Mouse (Mus musculus) cerebellum, adult 2 months (tissue): ENCODE data around the gene Shf. TPM values are rescaled to one million over a fixed set of nuclear protein-coding genes. Genes with fewer than 3 reads are reported as not detected.

Source experiments
- DNase-seq, 2 experiments: peaks; one replicate each; pipeline ENCODE4 v3.0.0; 2021
- H3K27ac ChIP-seq: fragments of 200-500 bp; 2 replicates; pipeline ENCODE4 v1.5.1; 2012; ENCODE audit warnings: low read length, control low read depth, inconsistent platforms; ENCODE audit not compliant: insufficient read depth
- H3K27me3 ChIP-seq: fragments of 200-500 bp; 2 replicates; pipeline ENCODE4 v1.6.1; 2012; ENCODE audit warnings: inconsistent platforms, mild to moderate bottlenecking, low read length, moderate library complexity; ENCODE audit not compliant: control insufficient read depth, insufficient read depth
- H3K4me1 ChIP-seq: fragments of 200-500 bp; 2 replicates; pipeline ENCODE4 v1.6.1; 2011; ENCODE audit warnings: low read length; ENCODE audit not compliant: control insufficient read depth, insufficient read depth
- H3K4me3 ChIP-seq: fragments of 200-500 bp; replicated peaks from 2 replicates; pipeline ENCODE3; 2011; ENCODE audit warnings: mild to moderate bottlenecking, low read depth, low read length, control low read depth; ENCODE audit not compliant: insufficient read depth
- CTCF ChIP-seq: fragments of 200-500 bp; IDR thresholded peaks from 2 replicates; pipeline ENCODE4 v1.5.1; 2011; ENCODE audit warnings: low read depth, mild to moderate bottlenecking, control low read depth, low read length, moderate library complexity, borderline replicate concordance; ENCODE audit not compliant: insufficient read depth
- POLR2A ChIP-seq: fragments of 200-500 bp; IDR thresholded peaks from 2 replicates; pipeline ENCODE4 v1.6.1; 2011; ENCODE audit warnings: low read length, control low read depth, borderline replicate concordance; ENCODE audit not compliant: insufficient read depth
- WGBS: fragments of 180-500 bp; shearing (Covaris S2); methylation state at CpG from one replicate; pipeline ENCODE4 v1.1.7; 2018; 5-methylcytosine and 5-hydroxymethylcytosine counted together
- polyA plus RNA-seq: library from polyadenylated mRNA; depleted of rRNA; stranded (reverse); fragments of >200 nt; gene quantifications from 2 replicates; pipeline ENCODE4 v1.2.3, GENCODE M21; 2012

The Shf gene
- polyA plus RNA-seq, 1 experiment, result 344 TPM

DNA sequence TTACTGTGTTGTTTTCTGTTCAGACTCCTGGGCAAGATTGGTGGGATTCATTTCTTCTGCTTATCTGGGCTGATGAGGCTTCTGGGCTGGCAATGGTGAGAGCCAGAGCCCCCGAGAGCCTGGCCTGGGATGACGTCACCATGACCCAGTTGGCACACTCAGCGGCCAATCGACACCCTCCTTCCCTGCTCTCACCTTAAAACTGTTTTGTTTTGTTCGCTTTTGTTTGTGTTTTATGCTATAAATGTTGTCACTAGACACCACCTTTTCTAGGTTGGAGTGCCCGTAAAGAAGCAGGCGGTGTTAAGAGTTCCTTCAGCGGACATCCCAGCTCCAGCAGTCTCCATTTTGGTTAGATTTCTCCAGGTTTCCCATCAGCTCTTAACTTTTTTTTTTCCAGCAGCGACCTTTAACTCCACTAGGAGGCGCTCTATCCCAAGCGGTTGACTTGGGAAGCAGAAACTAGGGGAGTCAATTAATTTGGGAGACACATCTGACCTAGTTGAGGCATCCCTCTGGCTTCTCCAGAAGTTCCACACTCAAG, 11.9 kb upstream of the Shf start:
- Histone ChIP-seq H3K27me3 (no peaks in the 10 kb centered on the region), H3K4me3 (peak overlapping the region; percentile 57), H3K27ac (no peak overlapping the region; the same call in 1 of the 2 replicates), H3K4me1 (peaks cover 6% of the 10 kb centered on the region; the same call in 1 of the 2 replicates)
- peak; percentile 56; the same call in 1 of the 2 replicates for TF ChIP-seq CTCF
- no peak for TF ChIP-seq POLR2A
- 5% methylated on average over 11 of the region's 11 CpGs for WGBS
- peak; percentile 75 for DNase-seq

DNA sequence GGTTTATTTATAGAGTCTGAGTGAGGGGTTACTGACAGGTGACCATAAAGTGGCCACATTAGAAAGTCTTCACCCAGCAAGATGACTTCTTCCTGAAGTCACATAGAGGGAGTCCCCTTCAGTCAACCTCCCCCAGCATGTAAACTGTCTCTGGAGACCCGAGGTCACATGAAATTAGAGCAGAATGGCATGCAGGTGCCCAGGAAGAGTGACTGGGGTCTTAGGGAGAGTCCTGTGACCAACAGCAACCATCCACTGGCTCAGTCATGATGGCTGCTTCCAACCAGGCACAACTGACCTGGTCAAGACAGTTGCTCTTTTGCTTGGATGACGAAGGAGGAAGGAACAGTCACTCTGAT, 10.3 kb upstream of the Shf start:
- TF ChIP-seq POLR2A (no peak), CTCF (no peak)
- no peak overlapping the region for H3K27ac ChIP-seq

DNA sequence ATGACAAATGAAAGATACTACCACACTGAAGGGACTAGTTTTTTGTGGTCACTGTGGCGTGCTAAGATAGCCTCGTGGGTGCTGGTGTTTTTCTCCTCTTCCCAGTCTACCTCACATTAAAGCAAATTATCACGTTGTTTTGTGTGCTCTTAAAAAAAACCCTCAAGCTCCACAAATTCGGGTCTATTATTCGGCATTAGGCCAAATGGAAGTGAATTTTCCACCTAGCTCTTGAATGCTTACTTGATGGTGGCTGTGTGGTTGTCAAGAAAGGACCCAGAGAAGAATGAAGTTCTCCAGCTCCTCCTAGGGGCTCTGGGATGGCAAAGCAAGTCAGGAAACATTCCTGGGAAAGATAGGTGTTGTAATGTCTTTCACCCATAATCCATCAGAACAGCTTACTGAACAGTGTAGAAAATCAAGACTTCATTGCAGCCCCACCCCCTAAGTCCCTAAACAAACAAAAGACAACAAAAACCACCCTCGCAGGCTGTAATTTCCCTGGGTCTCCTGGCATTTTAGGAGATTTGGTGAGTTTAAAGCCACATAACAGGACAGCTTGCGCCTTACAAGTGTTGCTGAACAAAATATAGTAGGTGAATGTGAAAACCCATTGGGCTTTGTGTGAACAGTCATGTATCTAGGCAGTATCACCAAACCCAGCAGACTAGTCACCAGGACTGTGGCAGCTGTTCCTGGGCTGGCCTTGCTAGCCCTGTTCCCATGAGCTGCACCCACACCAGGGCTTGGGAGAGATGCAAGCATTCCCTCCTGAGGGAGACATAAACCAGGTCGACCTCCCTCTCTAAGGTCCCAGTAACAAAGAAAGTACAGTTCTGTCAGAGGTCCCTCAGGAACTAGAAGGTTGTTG, 9.7 kb upstream of the Shf start:
- TF ChIP-seq POLR2A (no peak), CTCF (peak; percentile 48; the same call in 1 of the 2 replicates)
- Histone ChIP-seq H3K4me1 (peaks cover 6% of the 10 kb centered on the region; the same call in 1 of the 2 replicates), H3K27me3 (no peaks in the 10 kb centered on the region), H3K4me3 (no peak overlapping the region), H3K27ac (no peak overlapping the region)
- 27% methylated on average over 8 of the region's 8 CpGs for WGBS
- peak; percentile 49 to 75 for DNase-seq

More for the DNA sequence above, 10.3 kb upstream of the Shf start:
- 64% methylated on average over 2 of the region's 2 CpGs for WGBS
- H3K27me3 ChIP-seq, result no peaks in the 10 kb centered on the region
- peak in 1 of 2 experiments; percentile 5 for DNase-seq
- peaks cover 6% of the 10 kb centered on the region; the same call in 1 of the 2 replicates for H3K4me1 ChIP-seq
- H3K4me3 ChIP-seq, result no peak overlapping the region

DNA sequence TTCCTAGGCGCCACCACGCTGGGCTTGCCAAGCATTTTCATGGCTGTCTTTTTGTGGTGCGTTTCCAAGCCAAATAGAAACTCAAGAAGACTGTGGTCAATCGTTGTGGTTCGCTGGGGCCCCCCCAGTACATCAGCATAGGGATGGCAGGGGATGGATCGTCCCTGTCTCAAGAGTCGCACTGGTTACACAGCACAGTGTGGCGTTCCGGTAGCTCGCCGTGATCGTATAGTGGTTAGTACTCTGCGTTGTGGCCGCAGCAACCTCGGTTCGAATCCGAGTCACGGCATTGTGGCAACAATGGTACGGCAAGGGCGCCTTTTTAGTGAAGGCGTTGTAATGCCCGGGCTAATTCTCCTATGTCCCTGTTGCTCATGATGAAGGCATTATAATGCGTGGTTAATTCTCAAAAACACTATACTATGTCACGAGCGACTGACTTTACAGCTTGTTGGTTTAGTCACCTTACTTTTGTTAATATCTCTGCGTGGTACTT, 8.8 kb upstream of the Shf start:
- DNase-seq, result peak; percentile 78 to 82
- TF ChIP-seq CTCF (no peak), POLR2A (no peak)
- Histone ChIP-seq H3K27ac (peak overlapping the region; percentile 81), H3K4me3 (peak overlapping the region; percentile 86), H3K27me3 (no peaks in the 10 kb centered on the region), H3K4me1 (peaks cover 6% of the 10 kb centered on the region; the same call in 1 of the 2 replicates)
- 1% methylated on average over 26 of the region's 26 CpGs for WGBS

DNA sequence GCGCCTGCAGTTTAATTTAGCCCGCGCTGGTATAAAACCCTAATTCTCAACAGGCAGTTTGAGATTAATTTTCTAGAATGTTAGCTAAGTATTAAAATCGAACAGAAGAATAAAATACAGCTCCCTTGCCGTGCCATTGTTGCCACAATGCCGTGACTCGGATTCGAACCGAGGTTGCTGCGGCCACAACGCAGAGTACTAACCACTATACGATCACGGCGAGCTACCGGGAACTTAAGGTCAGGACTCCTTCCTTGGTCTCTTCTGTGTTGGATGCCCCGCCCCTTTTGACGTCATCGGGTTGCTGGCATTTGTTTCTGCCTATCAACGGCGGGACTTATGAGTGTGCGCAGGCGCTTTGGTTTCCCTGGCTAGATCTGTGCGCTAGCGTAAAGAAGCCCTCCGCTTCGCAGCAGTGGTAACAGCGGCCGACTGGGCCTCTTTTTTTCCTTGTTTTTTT, 8.3 kb upstream of the Shf start:
- Histone ChIP-seq H3K27me3 (no peaks in the 10 kb centered on the region), H3K4me1 (peaks cover 6% of the 10 kb centered on the region; the same call in 1 of the 2 replicates), H3K4me3 (peak overlapping the region; percentile 86), H3K27ac (peak overlapping the region; percentile 81; the same call in 1 of the 2 replicates)
- TF ChIP-seq CTCF (no peak), POLR2A (peak; percentile 93; the same call in 1 of the 2 replicates)
- 2% methylated on average over 28 of the region's 28 CpGs for WGBS
- DNase-seq, result peak; percentile 95 to 99

DNA sequence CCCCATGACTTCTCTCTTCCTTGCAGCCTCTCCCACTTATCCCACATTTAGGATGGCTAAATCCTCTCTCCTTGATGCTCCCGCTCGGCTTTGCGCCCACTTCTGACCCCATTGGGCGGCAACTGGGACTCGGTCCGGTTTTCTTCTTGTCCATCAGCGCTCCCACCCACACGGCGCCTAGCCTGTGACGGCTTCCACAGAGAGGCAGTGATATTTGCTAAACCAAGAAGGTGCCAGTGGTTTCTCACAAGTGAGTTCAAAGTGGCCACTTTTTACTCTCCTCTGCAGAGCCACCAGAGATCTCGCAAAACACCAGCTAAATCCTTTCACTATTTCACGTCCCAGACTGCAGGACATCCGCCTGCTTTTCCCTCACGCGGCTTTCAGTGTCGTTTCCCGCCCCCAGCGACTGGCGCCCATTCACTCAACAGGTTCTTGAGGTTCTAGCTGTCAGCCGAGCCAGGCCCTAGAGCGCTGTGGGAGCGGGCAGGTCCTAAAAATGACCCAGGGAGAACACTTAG, 7.1 kb upstream of the Shf start:
- H3K4me3 ChIP-seq, result peak overlapping the region; percentile 77
- H3K4me1 ChIP-seq, result peaks cover 6% of the 10 kb centered on the region; the same call in 1 of the 2 replicates
- H3K27me3 ChIP-seq, result no peaks in the 10 kb centered on the region
- no peak for DNase-seq
- no peak for TF ChIP-seq POLR2A
- no peak for TF ChIP-seq CTCF
- under 1% methylated on average over 22 of the region's 22 CpGs for WGBS
- peak overlapping the region; percentile 80 for H3K27ac ChIP-seq

DNA sequence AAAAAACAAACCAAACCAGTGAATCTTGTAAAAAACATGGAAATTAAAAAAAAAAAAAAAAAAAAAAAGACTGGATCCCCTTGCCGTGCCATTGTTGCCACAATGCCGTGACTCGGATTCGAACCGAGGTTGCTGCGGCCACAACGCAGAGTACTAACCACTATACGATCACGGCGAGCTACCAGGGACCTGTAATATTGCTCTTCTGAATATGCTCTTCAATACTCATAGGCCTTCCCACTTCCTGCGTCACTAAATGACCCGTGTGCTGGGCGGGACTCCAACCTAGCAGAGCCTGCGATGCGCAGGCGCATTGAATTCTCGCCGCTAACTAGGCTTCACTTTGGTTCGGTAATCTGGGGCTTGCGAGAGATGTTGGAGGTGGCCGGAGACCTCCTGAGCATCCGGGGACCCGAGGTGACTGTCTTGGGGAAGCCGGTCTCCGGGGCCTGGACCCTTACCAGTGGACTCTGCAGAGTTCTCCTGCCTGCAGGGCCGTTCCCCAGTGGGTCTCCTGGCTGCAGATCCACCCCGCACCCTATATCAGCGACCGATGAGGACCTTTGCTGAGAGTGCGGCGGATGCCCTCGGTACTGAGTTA, 6.5 kb upstream of the Shf start:
- Histone ChIP-seq H3K4me3 (peak overlapping the region; percentile 77), H3K27ac (peak overlapping the region; percentile 80), H3K4me1 (peaks cover 3% of the 10 kb centered on the region; the same call in 1 of the 2 replicates), H3K27me3 (no peaks in the 10 kb centered on the region)
- peak; percentile 97 to 98 for DNase-seq
- TF ChIP-seq POLR2A (peak; percentile 72; the same call in 1 of the 2 replicates), CTCF (no peak)
- under 1% methylated on average over 32 of the region's 32 CpGs for whole genome bisulfite sequencing
